Mouse (Mus musculus) layer of hippocampus, adult 18-20 months (tissue): Measurements from ENCODE around the gene Cyth2. TPM values are rescaled to one million over a fixed set of nuclear protein-coding genes. Genes with fewer than 3 reads are reported as not detected.

ENCODE experiments used
- DNase-seq, 2 experiments: peaks; one replicate each; pipeline ENCODE4 v3.0.0; 2022; ENCODE audit warnings: low spot score in 2 of 2
- total RNA-seq, 2 experiments: library from RNA; stranded (reverse); gene quantifications; 2 replicates each; pipeline ENCODE4 v1.2.3; 2021

Gene Cyth2
- total RNA-seq, 2 experiments from 2014 or later, result 135 to 155 TPM

DNA sequence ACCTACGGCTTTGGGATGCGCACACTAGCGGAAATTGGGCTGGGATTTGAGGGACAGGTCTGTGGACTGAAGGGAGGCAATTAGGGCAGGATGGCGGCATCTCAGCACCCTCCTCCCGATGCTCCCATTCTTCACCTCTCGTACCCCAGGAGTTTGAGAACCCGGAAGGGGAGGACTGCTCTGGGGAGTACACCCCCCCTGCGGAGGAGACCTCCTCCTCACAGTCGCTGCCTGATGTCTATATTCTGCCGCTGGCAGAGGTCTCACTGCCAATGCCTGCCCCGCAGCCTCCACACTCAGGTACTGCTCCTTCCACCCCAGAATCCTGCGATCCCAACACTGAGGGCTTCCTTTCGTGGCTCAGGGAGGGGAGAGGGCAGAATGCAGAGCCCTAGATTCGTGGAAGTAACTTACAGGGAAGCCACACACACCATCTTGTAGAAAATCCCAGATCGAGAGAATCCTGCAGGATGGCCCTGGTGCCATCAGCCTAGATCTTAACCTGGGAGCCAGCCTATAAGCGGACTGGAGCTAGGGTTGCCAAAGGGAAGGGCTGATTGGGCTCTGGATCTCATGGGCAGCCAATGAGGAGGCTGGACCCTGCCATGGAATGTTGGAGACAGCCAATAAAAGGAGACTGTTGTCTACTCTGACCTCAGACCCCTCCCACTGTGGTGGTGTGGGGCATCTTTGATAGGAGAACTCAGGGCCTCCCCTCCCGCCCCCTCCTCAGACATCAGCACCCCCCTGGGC is 27.5 kb downstream of the Cyth2 start:
- DNase-seq, result peak in 1 of 2 experiments; percentile 77

DNA sequence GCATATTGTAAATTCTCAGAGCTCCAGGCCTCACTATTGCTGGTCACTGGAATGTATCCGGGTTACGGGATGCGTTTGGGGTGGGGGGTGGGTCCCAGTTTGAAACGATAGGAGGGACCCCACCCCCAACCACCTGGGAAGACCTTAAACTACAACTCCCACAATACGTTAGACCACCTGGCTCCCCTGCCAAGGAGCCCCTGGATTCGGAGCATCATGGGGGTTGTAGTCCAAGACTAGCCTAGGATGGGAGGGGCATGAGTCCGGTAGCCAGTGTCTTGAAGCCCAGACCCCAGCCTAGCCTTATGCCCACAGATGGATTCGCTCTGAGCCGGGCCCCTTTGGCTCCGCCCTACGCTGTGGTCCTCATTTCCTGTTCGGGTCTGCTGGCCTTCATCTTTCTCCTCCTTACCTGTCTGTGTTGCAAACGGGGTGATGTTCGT is 28.2 kb downstream of the Cyth2 start:
- no peak for DNase-seq

DNA sequence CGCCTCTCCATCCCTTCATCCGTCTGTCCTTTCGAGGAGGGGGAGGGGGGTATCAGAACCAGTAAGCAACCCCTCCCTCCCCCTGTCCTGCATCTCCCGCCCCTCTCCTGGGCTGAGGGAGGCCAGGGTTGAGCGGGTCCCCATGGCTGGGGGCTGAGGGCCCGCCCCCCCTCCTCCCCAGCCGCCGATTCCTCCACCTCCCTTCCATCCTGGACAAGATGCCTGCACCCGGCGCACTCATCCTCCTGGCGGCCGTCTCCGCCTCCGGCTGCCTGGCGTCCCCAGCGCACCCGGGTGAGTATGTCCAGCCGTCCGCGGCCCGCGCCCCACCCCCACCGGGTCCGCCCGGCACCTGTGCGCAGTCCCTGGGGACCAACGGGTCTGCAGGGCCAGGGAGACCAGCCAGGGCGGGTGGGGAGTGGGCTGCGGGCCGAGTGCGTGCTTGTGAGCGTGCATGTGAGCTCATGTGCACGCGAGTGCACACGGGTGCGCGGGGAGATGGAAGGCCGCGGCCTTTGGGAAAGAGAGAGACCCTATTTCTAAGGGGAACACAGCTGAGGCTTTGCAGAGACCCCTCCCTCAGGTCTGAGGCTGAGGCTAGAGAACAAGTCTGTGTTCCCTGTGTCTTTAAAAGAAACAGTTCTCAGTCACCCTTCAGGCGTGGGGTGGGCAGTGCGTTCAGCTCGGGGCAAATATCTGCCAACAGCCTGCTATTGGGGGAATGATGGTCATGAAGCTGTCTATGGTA is 28.8 kb downstream of the Cyth2 start:
- no peak for DNase-seq

DNA sequence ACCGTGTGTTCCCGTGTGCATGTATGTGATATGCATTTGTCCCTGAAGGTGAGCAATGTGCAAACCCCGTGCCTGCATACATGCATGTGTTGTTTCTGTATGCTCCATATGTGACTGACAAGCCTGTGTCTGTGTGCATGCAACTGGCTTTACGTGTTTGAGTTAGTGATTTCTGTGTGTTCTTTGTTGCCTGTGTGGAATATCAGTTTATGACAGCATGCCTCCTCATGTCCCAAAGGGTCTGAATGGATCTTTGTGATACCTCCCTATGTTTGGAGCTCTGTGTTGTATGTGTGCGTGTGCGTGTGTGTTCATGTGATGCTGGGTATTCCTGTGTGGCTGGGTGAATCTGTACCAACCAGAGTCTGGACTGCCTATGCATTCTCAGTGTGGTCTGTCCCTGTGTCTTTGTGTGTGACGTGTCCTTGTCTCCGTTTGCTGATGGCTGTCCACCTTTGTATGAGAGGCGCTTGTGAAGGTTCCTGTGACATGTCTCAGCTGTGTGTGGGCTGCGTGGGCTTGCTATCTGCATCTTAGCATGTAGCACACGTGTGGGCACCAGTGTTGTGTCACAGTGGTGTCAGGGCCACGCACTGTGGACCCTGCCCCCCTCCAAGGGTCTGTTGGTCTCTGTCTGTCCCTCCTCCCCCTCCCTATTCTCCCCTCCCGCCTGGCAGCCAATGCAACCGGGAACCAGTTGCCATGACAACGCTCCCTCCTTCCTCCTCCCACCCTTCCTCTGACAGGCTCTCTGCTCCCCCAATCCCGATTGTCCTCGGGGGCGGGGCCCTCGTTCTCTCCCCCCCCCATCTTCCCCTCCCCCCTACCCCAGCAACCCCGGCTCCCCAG is 29.6 kb downstream of the Cyth2 start, which contains the start of gene Sult2b1:
TSS of gene Sult2b1 (minus strand) at position 146 of the 849 bp plus-strand sequence.
- peak; percentile 93 to 97 for DNase-seq

DNA sequence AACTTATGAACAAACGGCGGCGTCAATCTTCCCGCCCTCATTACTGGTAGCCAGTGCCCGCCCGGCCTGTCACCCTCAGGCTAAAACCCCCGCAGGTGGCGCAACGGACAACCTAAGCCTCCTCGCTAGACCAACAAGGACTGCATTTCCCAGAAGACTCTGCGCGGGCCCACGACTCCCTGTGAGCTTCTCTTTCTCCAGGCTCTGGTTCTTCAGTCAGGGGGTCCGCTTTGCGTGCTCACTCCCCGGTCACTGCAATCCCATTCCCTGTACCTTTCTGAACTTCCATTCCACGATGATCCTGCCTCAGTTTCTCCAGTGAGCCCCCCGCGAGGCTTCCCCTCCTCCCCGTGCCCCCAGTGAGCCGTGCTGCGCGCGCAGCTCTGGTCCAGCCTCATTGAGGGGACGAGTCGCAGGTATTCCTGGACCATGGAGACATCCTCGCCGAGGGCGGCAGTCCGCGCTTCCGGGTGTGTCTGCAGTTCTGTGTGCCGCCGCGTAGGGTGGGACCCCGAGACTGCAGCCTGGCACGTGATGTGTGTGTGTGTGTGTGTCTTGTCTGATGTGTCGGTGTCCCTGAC is 30.8 kb downstream of the Cyth2 start, which contains the start of gene Lmtk3:
TSS of gene Lmtk3 (plus strand) at position 228 of the 581 bp plus-strand sequence.
- peak; percentile 76 to 85 for DNase-seq

DNA sequence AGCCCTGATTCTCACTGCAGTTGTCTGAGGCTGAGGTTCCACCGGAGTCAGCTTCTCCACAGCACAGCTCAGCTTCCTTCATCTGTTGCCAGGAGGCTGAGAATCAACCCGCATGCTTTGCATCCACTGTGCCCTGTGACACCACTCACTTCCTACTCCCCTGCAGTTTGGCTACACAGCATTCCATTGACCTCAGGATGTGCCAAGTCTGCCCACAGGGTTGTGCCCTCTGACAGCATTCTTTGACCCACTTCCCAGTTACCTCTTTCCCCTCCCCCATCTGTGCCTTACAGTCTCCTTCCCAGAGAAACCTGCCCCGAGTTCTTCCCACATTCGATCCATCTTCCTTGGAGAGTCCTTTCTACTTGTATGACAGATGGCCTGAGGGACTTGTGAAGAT is 32.1 kb downstream of the Cyth2 start:
- DNase-seq, result no peak

DNA sequence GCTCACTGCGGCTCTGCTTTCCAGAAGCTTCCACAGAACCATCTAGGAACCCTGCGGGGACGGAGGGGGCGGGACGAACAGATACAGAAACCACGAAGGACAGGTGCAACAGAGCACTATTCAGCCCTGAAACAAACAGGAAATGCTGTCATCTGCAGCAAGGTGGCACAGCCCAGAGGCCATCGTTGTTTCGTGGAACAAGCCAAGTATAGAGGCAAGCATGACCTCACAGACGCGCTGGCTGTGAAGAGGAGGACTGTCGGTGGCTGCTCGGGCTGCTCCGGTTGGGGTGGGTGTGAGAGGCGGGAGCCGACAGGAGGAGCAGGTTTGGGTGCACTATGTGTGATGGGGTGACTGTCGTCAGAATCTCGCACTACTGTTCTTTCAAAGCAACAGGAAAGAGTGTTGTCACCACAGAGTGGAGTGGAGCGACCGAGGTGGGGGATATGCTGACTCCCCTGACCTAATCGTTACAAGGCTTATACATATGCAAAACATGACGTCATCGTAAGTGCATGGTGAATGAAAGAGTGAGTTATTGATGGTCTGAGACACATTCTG is 35.2 kb downstream of the Cyth2 start:
- no peak for DNase-seq

DNA sequence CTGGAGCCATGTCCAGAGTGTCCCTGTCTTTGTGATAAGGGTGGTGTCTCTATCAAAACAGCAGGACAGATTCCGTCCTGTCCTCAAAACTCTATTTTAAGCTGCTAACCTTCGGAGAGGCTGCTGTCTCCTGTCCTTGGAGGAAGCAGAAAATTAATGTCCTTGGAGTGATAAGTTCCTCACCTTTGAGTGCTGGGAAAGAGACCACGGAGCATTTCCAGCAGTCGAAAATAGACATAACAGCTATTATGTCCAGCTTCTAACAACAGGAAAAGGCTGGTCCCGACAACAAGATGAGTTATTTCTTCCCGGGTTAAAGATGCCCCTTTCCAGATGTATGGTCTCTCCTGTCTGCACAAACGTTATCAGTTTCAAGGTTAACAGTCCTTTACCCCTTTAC is 39.1 kb downstream of the Cyth2 start:
- DNase-seq, result no peak

DNA sequence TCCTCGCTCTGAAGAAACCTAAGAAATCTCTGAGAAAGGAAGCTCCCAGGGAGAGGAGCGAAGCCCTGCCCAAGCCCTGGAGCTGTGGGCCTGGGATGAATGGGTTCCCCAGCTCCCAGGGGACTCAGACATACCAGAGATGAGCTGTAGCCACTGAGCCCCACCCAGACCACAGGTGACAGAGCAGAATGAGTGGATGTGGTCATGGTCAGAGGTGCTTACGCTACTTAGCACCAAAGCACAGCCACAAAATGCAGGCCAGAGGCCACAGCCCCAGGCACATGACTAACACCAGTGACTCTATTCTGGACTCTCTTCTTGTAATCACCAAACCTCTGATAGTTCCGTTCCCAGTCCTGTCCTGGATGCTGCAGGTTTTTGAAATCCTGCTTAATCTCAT is 43.3 kb downstream of the Cyth2 start:
- DNase-seq, result no peak

DNA sequence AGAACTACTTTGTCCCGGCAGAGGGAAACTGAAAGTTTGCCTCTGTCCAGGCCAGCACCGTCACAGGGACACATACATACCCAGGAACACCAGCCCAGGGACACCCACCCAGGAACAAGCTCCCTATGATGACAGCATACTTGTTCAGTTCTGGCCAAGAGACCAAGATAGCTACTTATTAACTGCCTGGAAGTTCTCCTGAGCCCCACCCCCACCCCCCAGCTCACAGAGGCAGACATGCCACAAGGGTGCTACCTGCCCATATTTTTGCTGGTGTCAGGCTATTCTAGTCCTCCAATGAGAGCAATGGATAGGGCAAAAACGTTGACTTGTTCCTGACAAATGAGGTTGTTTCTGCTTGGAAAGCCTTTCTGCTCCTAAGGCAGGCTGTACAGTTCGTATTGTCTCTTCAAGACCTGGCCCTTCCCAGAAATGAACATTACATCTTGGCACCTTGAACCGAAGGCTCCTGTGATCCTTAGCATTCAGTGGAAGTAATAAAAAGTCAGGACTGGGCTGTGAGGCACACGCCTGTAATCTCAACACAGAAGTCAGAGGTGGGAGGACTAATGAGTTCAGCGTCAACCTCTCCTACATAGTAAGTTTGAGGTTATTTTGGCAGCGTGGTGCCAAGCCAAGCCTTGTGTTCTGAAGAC is 43.8 kb downstream of the Cyth2 start:
- no peak for DNase-seq

DNA sequence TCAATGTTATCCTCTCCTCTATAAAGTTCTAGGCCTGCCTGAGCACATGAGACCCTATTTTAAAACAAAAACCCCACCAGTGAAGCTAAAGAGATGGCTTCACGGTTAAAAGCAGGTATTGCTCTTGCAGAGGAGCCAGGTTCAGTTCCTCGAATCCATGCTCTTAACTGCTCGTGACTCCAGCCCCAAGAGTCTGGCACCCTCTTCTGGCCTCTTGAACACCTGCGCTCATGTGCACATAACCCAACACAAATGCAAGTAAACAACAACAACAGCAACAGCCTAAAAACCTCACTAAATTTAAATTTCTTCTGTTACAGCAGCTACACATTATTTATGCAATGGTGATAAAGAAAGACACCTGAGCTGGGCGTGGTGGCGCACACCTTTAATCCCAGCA is 46.9 kb downstream of the Cyth2 start:
- no peak for DNase-seq

DNA sequence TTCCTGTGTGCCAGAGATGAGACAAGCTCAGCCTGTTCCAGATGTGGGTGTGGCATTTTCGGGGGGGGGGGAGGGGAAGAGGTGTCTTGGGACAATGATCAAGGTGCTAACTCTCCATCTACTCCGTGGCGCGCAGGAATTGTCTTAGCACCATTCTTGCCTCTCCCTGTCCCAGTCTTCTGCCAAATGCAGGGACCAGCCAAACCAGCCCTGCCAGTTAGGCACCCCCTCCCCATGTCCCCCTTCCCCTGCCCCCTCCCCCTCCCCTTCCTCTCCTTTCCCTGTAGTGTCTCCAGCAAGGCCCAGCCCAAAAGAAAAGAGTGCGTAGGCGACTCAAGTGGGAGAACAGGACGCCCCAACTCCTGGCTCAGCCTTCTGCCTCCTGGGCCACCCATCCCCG is 47.6 kb downstream of the Cyth2 start:
- DNase-seq, result no peak

DNA sequence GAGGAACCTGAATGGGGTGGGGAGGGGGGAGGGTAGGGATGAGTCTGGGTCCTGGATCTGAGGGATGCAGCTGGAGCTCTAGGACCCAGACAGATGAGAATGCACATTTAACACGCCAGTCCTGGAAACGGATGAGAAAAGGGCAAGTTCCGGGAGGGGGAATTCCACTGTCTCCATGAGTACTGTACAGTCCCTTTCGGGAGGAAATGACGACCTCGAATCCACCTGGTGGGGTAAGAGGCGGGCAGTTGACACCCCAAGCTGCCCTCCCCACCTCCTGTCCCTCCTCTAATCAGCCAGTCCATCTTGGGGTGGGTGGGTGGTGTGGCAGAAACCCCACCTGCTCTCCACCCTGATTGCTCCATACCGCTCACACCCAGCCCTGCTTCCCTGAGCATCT is 48.4 kb downstream of the Cyth2 start:
- no peak for DNase-seq

DNA sequence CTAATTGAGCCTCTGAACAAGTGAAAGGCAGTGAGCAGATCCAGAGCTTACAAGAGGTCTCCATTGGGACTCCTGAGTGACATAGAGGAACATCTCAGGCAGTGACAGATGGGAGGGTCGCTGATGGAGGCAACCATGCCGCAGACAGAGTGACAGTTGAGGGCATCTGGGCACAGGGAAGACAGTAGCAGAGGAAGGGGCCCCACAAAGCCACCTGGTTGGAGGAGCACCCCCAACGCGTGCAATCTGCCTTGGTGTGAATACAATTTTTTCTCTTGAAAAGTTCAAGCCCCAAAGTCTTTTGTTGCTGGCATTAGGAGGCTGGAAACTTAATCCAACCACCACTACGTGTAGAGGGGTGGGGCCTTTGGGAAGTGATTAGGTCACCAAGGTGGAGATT is 54.2 kb downstream of the Cyth2 start:
- no peak for DNase-seq

DNA sequence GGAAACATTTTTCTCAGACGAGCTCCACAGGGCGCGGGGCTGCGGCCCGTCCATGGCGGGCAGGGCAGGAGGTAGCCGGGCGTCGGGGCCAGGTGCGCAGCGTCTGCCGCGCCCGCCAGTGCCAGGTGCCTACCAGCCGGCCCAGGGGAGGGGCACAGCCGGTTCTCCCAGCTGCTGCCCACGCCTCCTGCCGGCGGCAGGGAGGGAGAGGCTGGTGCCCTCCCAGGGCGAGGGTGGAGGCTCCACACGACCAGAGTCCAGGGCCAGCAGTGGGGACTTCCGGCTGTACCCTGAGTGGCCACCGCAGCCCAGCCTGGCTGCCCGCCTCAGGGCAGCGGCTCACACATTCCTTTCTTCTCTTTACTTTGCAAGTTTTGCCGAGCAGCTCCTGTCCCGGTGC is 55.0 kb downstream of the Cyth2 start:
- no peak for DNase-seq

Other genes starting within 250 kb of the Cyth2 start
- gene Bcat2, start 244.4 kb downstream of the Cyth2 start, total RNA-seq, result 10 to 100 TPM; 23.3 to 26.0 TPM
- not detected for gene Fgf21, start 199.1 kb downstream of the Cyth2 start, total RNA-seq
- under 1 TPM in 1 of 2 experiments, not detected in 1; 0.18 TPM for gene Fut1, start 197.3 kb downstream of the Cyth2 start, total RNA-seq
- gene Izumo1, start 192.8 kb downstream of the Cyth2 start, total RNA-seq, result not detected
- gene Rasip1, start 187.1 kb downstream of the Cyth2 start, total RNA-seq, result 1 to 10 TPM; 6.0 to 6.3 TPM
- 1 to 10 TPM; 1.1 to 2.3 TPM for gene Mamstr, start 174.6 kb downstream of the Cyth2 start, total RNA-seq
- gene Fut2, start 148.2 kb downstream of the Cyth2 start, total RNA-seq, result under 1 TPM in 1 of 2 experiments, not detected in 1; 0.12 TPM
- 10 to 100 TPM in 1 of 2 experiments, 1 to 10 TPM in 1; 6.8 to 13.4 TPM for gene Ntn5, start 130.6 kb downstream of the Cyth2 start, total RNA-seq
- gene Sec1, start 120.2 kb downstream of the Cyth2 start, total RNA-seq, result 1 to 10 TPM; 2.5 to 3.5 TPM
- 100 to 1,000 TPM; 182 TPM for gene Car11, start 114.7 kb downstream of the Cyth2 start, total RNA-seq
- 10 to 100 TPM; 47.6 to 50.2 TPM for gene Dbp, start 109.5 kb downstream of the Cyth2 start, total RNA-seq
- gene Rpl18, start 99.1 kb downstream of the Cyth2 start, total RNA-seq, result 100 to 1,000 TPM; 359 to 364 TPM
- 10 to 100 TPM; 35.8 to 37.2 TPM for gene Sphk2, start 96.6 kb downstream of the Cyth2 start, total RNA-seq
- gene Fam83e, start 93.4 kb downstream of the Cyth2 start, total RNA-seq, result under 1 TPM; 0.25 to 0.27 TPM
- gene Spaca4, start 88.8 kb downstream of the Cyth2 start, total RNA-seq, result not detected
- 100 to 1,000 TPM; 274 to 289 TPM for gene Lmtk3, start 30.8 kb downstream of the Cyth2 start, total RNA-seq
- gene Sult2b1, start 29.9 kb downstream of the Cyth2 start, total RNA-seq, result 1 to 10 TPM; 8.1 to 8.9 TPM
- gene Kcnj14, start 10.2 kb upstream of the Cyth2 start, total RNA-seq, result 1 to 10 TPM; 1.4 to 2.4 TPM
- gene Grwd1, start 16.4 kb upstream of the Cyth2 start, total RNA-seq, result 10 to 100 TPM; 20.6 to 22.5 TPM
- gene Kdelr1, start 58.2 kb upstream of the Cyth2 start, total RNA-seq, result 10 to 100 TPM; 71.5 to 73.9 TPM
- 10 to 100 TPM; 10.6 to 10.7 TPM for gene Grin2d, start 63.8 kb upstream of the Cyth2 start, total RNA-seq
- not detected for gene Syngr4, start 82.1 kb upstream of the Cyth2 start, total RNA-seq
- gene Tmem143, start 82.4 kb upstream of the Cyth2 start, total RNA-seq, result 10 to 100 TPM; 21.8 to 22.4 TPM
- 1 to 10 TPM; 2.1 to 2.3 TPM for gene Emp3, start 106.8 kb upstream of the Cyth2 start, total RNA-seq
- 1 to 10 TPM; 4.1 to 4.2 TPM for gene Ccdc114, start 109.5 kb upstream of the Cyth2 start, total RNA-seq
- 1 to 10 TPM; 1.2 to 1.7 TPM for gene Abcc6, start 215.7 kb upstream of the Cyth2 start, total RNA-seq
- gene Nomo1, start 219.1 kb upstream of the Cyth2 start, total RNA-seq, result 100 to 1,000 TPM in 1 of 2 experiments, 10 to 100 TPM in 1; 99.7 to 107 TPM